Mouse (Mus musculus): ENCODE results near the gene Plxnd1.

The Plxnd1 gene

DNA sequence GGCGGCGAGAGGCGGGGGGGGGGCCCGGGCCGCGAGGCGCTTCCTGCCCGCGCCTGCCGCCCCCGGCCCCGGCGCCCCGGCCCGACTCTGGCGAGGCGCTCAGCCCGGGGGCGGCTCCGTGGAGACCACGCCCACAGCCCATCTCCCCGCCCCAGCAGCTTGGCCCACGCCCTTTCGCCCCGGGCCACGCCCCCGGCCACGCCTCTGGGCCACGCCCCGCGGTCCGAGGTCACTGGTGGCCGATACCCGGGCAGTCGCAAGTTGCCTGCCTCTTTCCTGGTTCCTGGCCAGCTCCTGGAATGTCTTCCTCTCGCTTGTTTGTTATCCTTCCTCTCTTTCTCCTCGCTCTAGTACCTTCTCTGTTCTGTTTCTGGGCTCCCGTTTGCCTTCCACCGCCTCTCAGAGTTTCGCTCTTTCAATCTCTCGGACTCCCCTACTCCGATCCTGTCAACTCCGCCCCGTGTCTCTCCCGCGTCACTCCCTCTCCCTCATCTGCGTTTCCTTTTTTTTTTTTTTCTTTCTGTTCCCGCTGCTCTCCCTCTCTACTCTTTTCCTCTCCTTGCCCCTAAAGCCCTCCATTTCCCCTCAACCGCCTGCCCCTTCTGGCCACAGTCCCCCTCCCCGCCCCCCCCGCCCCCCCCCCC is at the start of gene Plxnd1:
Gene Plxnd1, minus strand, starts transcription at position 129 of the 644 bp plus-strand sequence.
- in situ Hi-C loops (cut with MboI, MseI) = no loop called here

DNA sequence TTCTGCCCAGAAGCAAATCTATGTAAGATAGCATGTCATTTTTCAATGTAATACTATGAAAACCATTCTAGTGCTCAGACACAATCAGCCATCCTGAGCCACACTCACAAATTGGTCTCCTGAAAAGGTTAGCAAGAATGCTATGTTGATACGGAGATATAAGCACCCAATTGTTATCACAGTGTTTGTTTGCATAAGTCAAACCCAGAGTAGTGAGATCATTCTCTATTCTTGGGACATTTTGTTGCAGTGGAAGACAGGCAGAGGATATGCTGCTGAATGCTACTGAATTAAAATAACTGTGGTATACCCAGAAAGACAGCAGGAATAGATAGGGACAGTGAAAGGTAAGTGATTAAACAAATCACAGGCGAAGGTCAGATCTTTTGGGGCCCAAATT is 49.2 kb upstream of the Plxnd1 start:
- in situ Hi-C loops (cut with MboI, MseI) = loop anchor here (25.0 kb wide), 1 partner anchor 518 kb away; the partner anchor contains the start of genes Gm5580 and Olfr214

DNA sequence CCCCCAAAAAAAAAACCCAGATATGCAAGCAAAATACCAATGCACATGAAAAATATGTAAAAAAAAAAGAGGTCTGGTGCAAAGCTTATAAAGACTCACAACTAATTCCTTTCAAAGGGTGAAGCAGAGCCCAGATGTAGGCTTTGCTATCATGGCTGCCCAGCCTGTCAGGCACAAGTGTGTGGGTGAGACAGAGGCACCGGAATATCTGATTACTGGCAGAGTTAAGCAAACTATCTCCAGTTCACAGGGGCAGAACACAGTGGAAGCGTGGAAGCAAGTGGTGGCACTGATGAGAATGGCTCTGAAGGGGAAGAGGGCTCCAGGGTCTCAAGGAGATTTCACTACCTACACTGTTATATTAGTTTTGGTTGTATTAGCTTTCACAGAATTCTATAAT is 43.4 kb upstream of the Plxnd1 start:
- in situ Hi-C loops (cut with MboI, MseI) = loop anchor here (25.0 kb wide), 1 partner anchor 524 kb away; the partner anchor contains the start of genes Gm5580 and Olfr214

DNA sequence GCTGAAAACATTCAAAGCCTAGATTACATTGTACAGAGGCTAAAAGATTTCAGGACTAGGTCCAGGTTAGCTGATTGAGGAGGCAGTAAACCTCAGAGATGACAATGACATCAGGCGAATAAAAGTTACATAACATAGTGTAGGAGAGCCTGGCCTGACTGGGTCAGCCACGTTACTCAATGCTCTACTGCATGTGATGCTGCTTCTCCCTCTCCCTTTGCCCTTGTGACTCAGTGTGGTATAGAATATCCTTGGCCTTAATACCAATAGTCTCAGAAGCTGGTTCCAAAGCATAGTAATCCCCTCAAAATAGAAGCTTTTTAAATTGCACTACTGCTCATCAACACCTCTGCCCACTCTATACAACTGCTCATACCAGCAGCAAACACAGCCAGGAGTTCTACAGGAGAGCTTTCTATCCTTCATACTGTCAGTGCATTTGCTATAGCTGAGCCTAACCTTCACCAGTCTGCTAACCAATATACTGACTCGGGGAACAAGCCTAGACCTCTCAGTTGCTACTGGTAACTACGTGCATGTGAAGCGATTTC is 42.6 kb upstream of the Plxnd1 start:
- in situ Hi-C loops (cut with MboI, MseI) = loop anchor here (25.0 kb wide), 1 partner anchor 525 kb away; the partner anchor contains the start of genes Gm5580 and Olfr214

DNA sequence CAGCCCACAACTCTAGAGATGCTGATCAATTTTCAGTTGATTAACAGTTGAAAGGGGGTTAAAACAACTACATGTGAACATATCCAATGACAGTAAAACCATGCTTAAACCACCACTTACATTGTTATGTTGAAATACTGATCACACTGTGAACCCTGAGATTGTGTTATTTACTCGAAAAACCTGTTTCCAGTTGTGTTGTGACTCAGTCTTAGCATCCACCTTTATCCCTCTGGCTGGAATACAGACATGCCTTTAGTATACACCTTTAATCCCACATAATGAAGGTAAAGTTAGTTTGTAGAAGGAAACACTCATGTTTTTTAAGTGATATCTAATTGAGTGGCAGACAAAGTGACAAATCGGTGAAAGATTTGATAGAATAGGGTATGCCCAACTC is 41.8 kb upstream of the Plxnd1 start:
- in situ Hi-C loops (cut with MboI, MseI) = loop anchor here (25.0 kb wide), 1 partner anchor 526 kb away; the partner anchor contains the start of genes Gm5580 and Olfr214

DNA sequence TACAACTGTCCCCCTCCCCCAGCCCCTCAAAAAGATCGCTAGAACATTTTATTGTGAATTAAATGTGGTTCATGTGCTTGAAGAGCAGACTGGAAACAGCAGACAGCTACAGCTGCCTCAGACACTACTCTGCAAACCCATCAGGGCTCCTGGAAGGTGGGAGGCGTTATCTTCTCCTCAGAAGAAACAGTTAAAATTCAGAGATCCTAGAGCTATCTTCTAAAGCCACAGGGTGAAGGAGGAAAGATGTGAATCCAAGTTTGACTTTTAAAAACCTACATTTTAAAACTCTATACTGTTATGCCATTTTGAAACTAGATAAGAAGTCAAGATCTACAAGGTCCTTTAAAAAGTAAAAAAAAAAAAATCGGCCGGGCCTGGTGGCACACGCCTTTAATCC is 36.2 kb upstream of the Plxnd1 start:
- in situ Hi-C loops (cut with MboI, MseI) = loop anchor here (25.0 kb wide), 1 partner anchor 531 kb away; the partner anchor contains the start of genes Gm5580 and Olfr214

DNA sequence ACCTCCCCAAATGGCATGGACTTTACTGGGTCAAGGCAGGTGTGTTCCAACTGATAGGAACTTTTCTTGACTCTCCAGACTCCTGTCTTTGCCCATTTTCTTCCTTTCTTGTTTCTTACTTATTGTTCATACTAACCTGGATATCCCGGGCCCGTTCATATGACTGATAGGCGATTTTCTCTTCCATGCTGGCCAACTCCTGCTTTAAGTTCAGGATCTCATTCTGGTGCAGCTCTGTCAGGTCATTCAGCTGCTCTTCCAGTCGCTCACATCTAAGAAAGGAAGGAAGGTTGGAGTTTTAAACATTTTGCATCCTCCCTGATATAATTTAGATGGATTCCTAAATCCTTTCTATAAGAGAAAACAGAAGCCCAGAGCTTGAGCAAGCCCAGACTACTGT is 29.9 kb upstream of the Plxnd1 start:
- in situ Hi-C loops (cut with MboI, MseI) = loop anchor here (25.0 kb wide), 1 partner anchor 538 kb away; the partner anchor contains the start of genes Gm5580 and Olfr214

DNA sequence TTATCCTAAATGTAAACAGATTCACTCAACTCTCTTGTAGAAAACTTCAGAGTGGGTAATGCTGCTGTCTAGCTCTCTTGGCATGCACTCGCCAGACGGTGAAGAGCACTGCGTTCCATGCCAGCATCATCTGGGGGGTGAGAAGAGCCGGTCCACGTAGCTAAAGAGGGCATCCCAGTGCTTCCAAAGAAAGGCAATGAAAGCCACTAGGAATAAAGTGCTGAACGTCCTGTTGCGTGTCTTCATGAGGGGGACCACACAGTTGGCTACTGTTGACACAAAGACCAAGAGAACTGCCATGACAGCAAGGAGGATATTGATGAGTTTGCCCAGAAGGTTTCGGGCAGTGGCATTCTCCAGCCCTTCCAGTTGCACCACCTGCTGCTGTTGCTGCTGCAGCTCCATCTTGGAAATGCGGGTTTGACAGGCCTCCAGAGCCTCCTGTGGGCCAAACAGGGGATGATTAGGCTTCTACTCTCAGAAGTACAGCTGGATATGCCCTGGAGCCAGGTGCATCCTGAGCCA is 27.2 kb upstream of the Plxnd1 start:
- in situ Hi-C loops (cut with MboI, MseI) = no loop called here

DNA sequence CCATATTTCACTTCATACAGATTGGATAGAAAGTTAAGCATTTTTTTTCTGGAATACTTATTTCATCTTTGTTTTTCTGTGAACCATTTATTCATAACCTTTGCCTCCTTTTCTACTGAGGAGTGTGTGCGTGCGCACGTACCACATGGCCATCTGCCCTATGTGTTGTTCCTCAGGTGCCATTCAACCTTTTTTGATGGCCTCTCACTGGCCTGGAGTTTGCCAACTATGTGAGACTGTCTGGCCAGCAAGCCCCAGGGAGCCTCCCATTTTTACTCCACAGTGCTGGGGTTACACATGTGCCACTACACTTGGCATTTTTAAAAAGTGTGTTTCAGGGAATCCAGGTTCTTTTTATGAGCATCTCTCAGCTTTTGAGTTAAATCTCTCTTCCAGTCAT is 21.1 kb upstream of the Plxnd1 start:
- in situ Hi-C loops (cut with MboI, MseI) = no loop called here

DNA sequence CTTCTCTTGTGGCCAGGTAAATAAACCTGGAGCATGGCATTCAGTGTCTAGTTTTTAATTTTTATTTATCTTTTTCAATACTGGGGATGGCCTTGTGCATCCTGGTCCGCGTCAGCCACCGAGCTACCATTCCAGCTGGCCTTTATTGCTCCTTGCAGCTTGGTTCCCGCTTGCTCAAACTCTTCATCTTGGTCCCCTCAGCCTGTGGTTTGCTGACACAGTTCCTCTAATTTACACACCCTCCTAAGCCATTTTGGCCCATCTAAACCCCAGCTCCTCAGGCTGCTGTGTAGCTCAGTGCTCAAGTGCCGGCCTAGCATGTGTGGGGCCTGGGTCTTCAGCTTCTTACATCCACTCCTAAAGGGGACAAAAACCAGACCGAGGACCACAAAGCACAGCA is 19.3 kb upstream of the Plxnd1 start:
- in situ Hi-C loops (cut with MboI, MseI) = no loop called here

DNA sequence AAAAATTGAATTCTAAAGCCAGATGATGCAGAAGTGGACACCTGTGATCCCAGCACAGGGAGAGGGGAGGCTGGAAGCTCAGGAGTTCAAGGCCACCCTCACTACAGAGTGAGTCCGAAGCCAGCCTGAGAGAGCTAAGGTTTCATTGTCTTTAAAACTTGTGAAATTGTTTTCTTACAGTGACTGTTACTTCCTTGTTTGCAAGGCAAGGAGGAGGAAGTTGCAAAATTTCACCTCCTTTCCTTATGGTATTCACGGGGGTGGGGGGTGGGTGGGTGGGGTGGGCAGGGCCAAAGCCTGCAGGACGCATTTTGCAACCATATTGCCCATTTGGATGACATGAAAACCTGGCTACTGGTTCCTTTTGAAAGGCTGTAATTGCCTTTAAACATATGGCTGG is 18.9 kb upstream of the Plxnd1 start:
- in situ Hi-C loops (cut with MboI, MseI) = no loop called here

DNA sequence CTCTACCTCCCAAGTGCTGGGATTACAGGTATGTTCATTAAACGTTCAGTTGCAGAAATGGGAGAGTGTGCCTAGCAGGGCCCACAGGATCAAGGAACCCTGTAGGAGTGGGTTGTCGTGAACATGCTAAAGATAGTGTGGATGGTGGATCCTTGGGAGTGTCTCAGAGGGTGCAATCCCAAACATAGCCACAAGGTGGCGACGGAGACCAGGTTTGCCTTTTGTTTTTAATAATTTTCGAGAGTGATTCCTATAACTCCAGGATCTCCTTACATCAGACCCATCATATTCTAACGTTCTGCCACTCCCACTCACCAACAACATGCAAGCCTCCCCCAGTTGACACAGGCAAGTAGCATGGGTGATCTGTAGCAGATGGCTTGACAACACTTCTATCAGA is 15.7 kb upstream of the Plxnd1 start:
- in situ Hi-C loops (cut with MboI, MseI) = no loop called here

DNA sequence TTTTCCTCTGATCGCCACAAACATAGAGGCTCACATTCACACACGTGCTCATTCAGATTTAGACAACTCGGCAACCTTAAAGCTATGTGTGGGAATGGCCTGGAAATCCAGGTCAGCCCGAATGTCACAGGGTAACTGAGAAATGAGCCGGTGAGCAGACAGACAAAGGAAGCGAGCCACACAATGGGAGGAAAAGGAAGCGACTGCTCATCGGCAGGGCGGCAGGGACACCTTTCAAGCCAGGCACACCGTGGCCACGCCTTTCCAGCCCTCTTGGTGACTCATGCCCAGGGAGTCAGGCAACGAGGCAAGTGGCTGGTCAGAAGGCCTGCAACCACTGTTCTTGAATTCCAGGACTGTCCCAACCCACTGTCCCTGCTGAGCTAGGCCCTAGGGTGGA is 14.6 kb upstream of the Plxnd1 start:
- in situ Hi-C loops (cut with MboI, MseI) = loop anchor here (5.0 kb wide), 2 partner anchors 117 to 123 kb away; no protein-coding TSS in a partner anchor

DNA sequence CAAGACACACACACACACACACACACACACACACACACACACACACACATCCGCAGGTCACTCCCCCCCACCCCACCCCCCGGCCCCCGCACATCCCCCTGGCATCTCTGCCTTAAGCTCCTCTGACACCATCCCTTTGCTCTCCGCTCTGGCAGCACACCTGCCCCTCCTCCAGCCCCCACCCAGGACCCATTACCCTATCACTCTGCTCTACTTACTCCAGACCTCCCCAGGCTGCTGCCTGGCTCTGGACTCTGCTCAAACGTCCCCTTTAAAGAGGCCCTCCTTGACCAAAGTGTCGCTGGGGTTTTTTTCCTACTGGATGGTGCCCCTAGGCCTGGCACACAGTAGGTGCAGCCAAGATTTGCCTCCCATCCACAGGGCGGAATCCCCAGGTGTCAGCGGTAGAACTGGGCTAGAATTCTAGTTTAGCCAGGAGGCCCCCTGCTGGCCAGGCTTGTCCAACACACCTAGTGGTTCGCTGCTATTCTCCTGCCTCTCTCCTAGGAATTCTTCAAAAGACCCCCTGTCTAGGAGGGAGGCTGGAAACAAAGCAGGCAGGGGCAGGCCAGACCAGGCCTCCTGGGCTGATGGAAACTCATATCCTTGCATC is 12.9 kb upstream of the Plxnd1 start:
- in situ Hi-C loops (cut with MboI, MseI) = loop anchor here (5.0 kb wide), 2 partner anchors 115 to 125 kb away; no protein-coding TSS in a partner anchor

DNA sequence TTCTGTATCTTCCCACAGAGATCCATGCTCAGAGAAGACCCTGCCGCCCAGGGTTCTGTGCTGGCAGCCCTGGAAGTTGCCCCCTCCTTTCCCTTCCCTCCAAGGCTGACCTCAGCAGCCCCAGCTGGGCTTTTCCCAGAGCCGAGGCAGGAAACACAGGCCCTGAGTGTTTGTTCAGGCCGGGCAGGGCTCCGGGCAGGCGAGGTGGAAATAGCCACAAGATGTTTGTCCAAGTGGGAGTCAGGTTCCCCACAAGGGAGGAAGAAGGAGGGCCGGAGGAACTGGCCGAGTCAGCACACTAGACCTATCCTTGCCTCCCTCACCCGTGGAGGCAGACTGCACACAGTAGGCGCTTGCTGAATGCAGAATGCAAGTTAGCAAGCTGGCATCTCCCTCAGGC is 11.9 kb upstream of the Plxnd1 start:
- in situ Hi-C loops (cut with MboI, MseI) = loop anchor here (5.0 kb wide), 2 partner anchors 114 to 126 kb away; no protein-coding TSS in a partner anchor

DNA sequence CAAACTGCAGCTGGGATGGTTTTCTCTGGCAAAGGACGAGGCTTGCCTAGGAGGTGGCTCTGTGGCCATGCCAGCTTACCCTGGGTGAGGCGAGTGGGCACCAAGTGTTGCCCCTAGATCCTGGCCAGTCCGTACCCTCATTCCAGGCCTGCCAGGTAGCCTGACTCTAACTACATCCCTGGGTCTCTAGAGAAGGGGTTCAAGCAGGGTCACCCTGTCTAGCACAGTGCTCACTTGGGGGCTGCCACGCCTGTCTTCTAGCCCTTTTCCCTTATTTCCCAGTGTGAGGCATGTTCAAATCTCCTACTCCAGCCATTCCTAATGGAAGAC is 11.1 kb upstream of the Plxnd1 start:
- in situ Hi-C loops (cut with MboI, MseI) = loop anchor here (5.0 kb wide), 2 partner anchors 114 to 126 kb away; no protein-coding TSS in a partner anchor

DNA sequence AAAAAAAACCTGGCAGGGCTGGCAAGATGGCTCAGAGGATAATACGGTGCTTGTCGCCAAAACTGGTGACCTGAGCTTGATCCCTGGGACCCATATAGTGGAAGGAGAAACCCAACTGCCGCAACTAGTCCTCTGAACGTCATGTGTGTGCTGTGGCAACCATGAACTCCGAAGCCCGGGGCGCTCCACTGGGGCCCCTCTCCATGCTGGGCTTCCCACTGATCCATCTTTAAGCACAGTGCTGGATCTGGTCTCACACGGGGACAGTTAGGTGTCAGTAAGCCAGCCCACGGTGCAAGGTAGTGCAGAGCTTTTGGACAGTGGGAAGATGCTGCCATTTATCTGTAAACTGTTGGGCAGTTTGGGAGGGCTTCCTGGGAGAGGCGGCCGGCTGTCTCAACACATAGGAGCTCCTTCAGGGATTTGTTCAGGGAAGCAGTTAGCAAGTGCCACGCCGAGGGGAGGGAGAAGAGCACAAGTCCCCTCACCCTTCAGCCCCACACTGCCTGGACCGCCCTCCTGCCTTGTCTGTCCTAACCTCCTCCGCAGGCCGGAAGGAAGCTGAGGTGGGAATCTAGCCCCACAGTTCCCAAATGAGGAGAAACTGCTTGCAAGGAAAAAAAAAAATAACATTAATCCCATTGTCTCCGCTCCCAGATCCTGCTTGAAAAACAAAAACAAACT is 10.6 kb upstream of the Plxnd1 start:
- in situ Hi-C loops (cut with MboI, MseI) = loop anchor here (5.0 kb wide), 2 partner anchors 113 to 127 kb away; no protein-coding TSS in a partner anchor

DNA sequence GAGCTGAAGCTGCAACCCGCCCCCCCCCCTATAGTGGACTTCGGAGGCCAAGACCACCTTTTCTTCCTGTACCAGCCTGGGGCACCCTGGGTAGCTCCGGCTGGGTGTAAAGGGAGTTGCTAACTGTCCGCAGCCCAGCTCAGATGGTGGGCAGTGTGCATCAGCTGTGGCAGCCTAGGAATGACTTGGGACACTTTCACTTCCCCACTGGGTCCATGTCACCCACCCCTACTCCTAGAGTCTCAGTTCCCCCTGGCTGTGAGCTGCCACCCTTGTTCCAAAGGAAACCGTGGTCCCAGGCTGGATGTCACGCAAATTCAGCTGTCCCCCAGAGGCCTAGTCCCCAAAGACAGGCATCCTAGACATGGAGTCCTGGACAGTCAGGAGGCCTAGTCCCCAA is 9.9 kb upstream of the Plxnd1 start:
- in situ Hi-C loops (cut with MboI, MseI) = loop anchor here (5.0 kb wide), 2 partner anchors 112 to 128 kb away; no protein-coding TSS in a partner anchor

DNA sequence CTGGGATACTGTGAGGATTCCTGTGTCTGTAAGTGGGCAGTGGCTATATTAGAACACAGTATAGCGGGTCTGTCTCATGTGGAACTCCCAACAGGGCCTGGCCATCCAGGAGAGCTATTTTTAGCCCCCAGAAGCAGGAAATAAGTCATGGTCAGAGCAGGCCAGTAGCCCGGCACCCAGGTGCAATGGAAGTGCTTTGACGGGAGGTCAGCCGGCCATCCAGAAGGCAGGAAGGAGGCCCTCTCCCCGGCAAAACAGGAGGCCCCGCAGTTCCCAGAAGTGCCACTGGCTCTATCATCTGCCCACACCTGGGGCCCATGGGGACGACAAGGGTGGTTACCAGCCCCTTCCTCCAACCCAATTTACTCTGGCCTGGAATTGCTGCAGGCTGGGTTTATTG is 9.3 kb upstream of the Plxnd1 start:
- in situ Hi-C loops (cut with MboI, MseI) = no loop called here

DNA sequence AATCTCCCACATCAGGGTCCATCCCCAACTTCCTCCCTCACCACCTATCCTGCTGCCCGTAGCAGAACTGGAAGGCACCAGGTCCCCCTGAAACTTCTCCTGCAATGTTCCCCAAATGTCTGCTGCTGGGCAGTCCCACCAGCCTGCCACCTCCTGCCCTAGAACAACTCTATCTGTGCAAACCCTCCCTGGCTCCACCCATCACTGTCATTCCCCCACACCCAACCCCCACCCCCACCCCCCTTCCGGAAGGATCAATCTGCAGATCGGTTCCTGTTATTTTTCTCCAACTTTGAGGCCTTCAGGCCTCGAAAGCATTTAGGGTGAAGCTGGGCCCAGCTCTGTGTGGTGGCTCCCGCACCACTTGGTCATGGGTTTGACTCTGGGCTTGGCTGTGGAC is 8.7 kb upstream of the Plxnd1 start:
- in situ Hi-C loops (cut with MboI, MseI) = no loop called here

DNA sequence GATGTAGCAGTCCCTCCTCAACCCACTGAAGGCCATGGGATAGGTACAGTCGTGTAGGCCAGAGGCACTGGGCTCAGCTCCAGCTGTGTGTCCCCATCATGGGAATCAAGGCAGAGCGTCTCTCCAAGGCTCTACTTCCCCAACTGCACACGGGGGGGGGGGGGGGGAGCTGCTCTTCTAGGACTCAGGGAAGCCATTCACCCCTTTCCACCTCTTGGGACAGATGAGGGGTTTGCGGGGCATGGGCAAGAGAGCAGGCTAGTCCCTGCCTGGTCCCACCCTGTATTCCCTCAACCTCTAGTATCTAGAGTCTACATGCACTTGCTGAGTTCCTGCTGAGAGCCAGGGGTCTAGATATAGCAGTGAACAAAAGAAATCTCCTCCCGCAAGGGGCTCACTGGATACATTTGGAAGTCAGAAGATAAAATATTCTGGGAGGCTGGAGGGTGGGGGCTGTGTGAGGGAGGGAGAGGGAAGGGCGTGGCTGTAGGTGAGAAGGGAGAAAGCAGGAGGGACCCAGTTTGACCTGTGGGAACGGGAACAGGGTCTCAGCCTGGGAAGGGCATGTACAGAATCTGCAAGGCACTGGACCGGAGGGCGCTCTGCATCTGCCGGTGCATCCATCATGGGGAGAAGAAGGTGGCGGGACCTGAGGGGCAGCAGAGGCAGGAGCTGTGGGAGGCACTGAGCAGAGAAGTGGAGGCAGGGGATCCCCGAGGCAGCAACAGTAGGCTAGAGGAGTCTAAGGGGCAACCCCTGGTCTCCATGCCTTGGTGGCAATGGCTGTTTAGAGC is 7.7 kb upstream of the Plxnd1 start:
- in situ Hi-C loops (cut with MboI, MseI) = no loop called here
